Mouse (Mus musculus): ENCODE data around the gene Kbtbd4.
"Not testable (repeated sequence)": the region's sequence is repeated elsewhere in the genome, so short reads cannot be mapped to it uniquely, and the experiment has no call there.

Gene Kbtbd4

GRCm38 (mm10) chr2:90904076-90904855 lies at the start of gene Kbtbd4, which contains the start of gene Ndufs3:
TSS of gene Kbtbd4 (plus strand) at chr2:90904740.
TSS of gene Ndufs3 (minus strand) at chr2:90904827.
- DNase-seq (ENCODE audit: low spot score) = peak; percentile 88

GRCm38 (mm10) chr2:90861486-90861885 lies 43.1 kb upstream of the Kbtbd4 start:
- no peak for DNase-seq (ENCODE audit: low spot score)

DNA sequence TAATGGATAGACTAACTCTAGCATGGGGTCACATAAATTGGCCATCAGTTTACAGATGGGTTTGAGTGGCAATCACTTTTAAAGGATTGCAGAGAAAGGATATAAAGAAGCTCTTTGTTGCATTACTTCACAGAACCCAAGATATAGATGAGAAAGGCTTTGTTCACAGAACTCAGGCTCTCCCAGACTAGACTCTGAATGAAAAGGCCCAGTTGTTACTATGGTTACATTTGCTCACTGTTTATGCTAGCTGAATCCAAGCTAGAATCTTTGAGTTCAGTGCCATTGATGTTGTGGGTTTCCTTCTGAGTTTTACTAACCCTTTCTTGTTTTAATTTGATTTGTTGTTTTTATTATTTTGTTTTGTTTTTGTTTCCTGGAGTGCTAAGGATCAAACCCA lies 40.4 kb upstream of the Kbtbd4 start:
- DNase-seq (ENCODE audit: low spot score) = no peak

DNA sequence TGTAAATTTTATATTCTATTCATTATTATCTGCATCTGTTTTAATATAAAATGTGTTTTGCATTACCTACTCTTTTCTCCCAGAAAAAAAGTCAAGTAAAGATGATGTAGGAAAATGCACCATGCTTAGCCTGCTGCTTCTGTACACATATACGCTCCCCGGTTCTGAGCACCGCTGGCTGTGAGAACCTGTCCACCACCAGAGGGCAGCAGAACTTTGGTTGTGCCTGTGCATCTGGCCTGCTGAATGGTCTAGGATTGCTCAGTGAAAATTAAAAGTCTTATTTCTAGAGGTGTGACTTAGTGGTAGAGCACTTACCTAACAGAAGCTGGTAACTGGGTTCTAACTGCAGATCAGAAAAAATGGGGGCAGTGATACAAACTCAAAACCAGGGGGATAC lies 38.0 kb upstream of the Kbtbd4 start:
- peak; percentile 68 for DNase-seq (ENCODE audit: low spot score)

- peak; percentile 65 for DNase-seq (ENCODE audit: low spot score)
Observed at GRCm38 (mm10) chr2:90870136-90870601, 34.4 kb upstream of the Kbtbd4 start.

- no peak for DNase-seq (ENCODE audit: low spot score)
Observed at GRCm38 (mm10) chr2:90871180-90871961, 33.2 kb upstream of the Kbtbd4 start.

DNA sequence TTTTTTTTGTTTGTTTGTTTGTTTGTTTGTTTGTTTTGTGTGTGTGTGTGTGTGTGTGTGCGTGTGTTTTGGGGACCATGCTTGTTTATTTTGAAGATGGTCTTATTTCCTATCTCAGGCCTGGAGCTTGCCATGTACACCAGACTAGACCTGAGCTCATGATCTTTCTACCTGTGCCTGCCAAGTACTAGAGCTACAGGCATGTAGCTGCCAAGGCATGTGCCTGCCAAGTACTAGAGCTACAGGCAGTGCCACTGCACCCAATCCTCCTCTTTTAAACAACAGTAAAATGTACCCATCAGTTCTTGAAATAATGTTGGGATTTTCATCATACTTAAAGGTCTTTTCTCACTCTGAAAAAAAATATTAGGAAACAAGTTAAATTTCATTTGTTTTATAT lies 30.5 kb upstream of the Kbtbd4 start:
- DNase-seq (ENCODE audit: low spot score) = no peak

- DNase-seq (ENCODE audit: low spot score) = no peak
Observed at GRCm38 (mm10) chr2:90875239-90875638, 29.3 kb upstream of the Kbtbd4 start.

DNA sequence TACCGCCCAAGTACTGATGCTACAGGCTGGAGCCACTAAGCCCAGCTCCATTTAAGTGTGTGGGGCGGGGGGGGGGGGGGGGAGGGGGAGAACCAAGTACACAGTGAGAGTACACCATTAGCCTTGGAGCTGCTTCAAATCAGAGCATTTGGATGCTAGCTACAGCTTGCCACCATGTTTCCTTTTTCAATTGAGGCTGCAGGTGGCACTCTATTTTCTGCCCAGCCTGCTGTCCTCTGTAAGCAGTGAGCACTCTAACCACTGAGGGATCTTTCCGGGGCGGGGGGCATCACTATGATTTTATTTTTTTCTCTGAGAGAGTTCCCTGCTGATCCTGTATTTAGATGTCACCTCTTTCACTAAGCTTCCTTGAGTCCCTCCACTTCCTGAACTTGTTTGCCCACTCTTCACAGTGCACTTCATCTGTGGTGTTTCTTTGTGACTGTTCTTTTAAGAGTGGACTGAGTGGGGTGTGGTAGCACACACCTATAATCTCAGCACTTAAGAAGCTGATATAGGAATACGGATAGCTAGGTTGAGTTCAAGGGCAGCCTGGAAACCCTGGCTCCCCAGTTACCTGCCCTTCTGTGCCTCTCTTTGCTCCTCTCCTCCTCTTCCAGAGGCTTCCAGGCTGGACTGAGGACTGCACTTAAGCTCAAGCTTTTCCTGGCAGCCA lies 26.8 kb upstream of the Kbtbd4 start:
- no peak for DNase-seq (ENCODE audit: low spot score)

DNA sequence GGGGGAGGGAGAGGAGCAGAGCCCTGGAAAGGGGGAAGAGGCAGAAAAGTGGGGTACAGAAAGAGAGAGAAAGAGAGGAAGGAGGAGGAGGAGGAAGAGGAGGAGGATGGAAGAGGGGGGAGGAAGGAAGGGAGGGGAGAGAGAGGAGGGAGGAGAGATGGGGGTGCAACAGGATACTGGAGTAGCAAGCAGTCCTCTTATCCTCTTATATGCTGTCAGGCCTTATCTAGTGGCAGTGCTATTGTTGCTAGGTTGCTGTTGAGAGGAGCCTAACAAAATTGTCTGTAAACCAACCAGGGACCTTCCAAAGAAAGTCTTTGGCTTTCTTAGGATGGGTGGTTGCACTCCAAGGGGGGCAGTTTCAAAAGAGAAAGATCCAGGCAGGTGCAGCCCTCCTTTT lies 25.1 kb upstream of the Kbtbd4 start:
- DNase-seq (ENCODE audit: low spot score) = no peak

DNA sequence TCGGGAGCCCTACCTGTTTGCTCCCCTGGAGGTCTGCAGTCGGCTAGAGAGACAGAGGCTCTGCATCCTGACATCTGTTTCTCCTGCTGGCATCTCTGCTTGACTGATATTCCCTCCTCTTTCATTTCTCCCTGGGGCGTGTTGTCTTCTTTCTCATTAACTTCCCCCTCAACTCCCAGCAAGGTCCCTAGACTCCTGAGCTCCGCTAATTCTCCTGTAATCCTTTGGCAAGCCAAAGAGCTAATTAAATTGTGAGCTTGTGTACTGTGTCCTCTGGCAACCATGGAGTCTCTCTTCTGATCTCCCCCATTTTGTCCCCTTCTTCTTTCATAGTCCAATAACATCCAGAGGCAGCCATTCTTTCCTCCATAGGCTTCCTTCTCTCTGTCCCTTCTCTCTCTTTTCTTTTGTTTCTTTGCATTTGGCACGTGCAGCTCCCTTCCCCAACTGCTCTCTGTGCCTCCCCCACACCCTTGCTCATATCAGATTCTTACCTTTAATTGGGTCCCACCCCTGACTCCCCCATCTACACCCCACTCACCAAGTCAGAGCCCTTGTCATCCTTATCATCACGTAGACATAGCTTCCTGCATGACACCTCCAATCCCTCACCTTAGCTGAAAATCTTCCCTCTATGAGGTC lies 24.3 kb upstream of the Kbtbd4 start:
- no peak for DNase-seq (ENCODE audit: low spot score)

DNA sequence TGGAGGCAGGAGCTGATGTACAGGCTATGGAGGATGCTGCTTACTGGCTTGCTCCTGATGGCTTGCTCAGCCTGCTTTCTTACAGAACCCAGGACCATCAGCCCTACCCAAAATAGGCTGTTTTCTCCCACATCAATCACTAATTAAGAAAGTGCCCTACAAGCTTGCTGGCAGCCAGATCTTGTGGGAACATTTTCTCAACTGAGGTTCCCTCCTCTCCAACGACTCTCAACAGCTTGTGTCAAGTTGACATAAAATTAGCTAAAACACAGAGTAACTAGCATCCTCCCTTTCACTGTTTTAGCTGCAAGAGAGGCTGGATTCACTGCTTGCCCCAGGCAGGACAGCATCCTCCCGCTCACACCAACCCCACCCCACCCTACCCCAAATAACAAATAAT lies 22.7 kb upstream of the Kbtbd4 start:
- DNase-seq (ENCODE audit: low spot score) = no peak

DNA sequence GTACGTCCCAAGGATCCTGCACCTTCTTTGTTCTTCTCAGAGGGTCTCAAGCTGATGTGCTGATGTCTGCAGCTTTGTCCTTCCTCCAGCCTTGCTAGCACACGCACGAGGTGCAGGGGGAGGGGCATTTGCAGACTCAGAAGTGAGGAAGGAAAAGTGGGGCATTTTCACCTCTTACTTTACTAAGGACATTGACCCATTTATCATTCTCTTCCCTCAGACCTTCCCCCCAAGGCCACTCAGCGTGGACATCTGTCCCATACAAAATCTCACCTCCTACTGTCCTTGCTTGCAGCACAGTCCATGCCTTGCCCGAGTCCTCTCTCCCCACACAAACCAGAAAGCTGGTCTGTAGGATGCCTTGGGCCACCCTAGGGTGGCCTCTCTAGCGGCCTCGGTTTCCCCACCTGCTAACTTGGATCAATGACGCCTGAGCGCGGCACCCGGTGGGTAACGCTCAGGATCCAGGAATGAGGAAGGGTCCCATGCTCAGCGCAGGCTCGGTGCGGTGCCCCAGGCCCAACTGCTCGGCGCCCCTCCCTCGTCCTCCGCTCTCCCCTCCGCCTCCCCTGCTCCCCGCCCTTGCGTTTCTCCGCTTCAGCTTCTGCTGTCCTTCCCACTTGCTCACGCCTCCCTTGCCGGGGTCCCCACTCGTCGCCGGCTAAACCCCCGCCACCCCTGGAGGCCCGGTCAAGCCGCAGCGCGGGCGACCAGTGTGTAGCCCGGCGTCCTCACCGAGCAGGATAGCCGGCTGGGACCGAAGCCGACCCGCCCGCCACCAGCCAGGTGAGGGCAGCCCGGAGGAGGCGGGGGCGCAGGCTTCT lies 19.1 kb upstream of the Kbtbd4 start, which contains the start of gene C1qtnf4:
Gene C1qtnf4 (plus strand): TSS at position 643 of the 824 bp plus-strand sequence.
- DNase-seq (ENCODE audit: low spot score) = no peak

DNA sequence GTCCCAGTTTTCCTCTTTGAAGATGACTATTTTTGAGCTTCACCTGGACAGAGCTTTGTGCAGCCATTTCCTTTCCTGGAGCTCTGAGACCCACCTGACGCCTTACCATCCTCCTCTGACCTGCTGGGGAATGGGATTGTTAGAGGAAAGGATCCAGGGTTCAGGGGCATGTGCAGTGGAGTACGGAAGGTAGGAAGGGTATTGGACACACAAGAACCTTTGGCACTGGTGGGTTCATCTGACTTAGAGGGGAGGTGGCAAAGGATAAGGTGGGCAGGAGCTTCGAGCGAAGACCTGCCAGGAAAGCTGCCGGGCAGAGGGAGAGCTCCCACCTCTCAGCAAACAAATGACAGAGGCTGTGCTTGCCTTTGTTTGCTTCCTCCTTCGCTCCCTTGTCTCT lies 18.1 kb upstream of the Kbtbd4 start:
- DNase-seq (ENCODE audit: low spot score) = no peak

- no peak for DNase-seq (ENCODE audit: low spot score)
Observed at GRCm38 (mm10) chr2:90887627-90888026, 16.9 kb upstream of the Kbtbd4 start.

DNA sequence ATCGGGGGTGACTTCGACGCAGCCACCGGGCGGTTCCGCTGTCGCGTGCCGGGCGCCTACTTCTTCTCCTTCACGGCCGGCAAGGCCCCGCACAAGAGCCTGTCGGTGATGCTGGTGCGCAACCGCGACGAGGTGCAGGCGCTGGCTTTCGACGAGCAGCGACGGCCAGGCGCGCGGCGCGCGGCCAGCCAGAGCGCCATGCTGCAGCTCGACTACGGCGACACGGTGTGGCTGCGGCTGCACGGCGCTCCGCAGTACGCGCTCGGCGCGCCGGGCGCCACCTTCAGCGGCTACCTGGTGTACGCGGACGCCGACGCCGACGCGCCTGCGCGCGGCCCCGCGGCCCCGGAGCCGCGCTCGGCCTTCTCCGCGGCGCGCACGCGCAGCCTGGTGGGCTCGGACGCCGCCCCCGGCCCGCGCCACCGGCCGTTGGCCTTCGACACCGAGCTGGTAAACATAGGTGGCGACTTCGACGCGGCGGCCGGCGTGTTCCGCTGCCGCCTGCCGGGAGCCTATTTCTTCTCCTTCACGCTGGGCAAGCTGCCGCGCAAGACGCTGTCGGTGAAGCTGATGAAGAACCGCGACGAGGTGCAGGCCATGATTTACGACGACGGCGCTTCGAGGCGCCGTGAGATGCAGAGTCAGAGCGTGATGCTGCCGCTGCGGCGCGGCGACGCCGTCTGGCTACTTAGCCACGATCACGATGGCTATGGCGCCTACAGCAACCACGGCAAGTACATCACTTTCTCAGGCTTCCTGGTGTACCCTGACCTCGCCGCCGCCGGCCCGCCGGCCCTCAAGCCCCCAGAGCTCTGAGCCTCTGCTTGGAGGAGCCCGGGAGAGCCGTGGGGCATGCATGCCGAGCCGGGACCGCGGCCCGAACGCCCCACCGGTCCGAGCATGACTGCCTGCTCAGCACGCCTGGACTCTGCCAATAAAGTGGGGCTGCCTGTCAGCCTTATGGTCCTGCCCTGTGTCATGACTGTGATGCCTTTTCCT lies 14.7 kb upstream of the Kbtbd4 start:
- peak; percentile 71 for DNase-seq (ENCODE audit: low spot score)

- DNase-seq (ENCODE audit: low spot score) = no peak
Observed at GRCm38 (mm10) chr2:90893673-90894298, 10.8 kb upstream of the Kbtbd4 start.

GRCm38 (mm10) chr2:90894299-90894677 lies 10.3 kb upstream of the Kbtbd4 start:
- not testable (repeated sequence) for DNase-seq (ENCODE audit: low spot score)

- no peak for DNase-seq (ENCODE audit: low spot score)
Observed at GRCm38 (mm10) chr2:90903398-90903797, 1.1 kb upstream of the Kbtbd4 start.
